Mouse (Mus musculus) heart, postnatal 36 days (tissue): Measurements from ENCODE around the gene Mrpl45. TPM values are rescaled to one million over a fixed set of nuclear protein-coding genes. Genes with fewer than 3 reads are reported as not detected.

Source experiments
- DNase-seq, 2 experiments: peaks; one replicate each; pipeline ENCODE4 v3.0.0; 2021 to 2022
- intact Hi-C: fragments of 180-260 bp; cut with DNase I; formaldehyde crosslinking; loops from one replicate; pipeline ENCODE4 v1.15.1; 2025
- total RNA-seq, 2 experiments: library from RNA; stranded (reverse); gene quantifications; 2 replicates each; pipeline ENCODE4 v1.2.3; 2021

Mrpl45 gene
- total RNA-seq, 2 experiments from 2014 or later, result 55.3 to 65.3 TPM

- DNase-seq, result peak; percentile 65 to 78
These were observed 12.6 kb downstream of the Mrpl45 start for GRCm38 (mm10) chr11:97328148-97328547.

GRCm38 (mm10) chr11:97330315-97330714, 14.8 kb downstream of the Mrpl45 start:
- intact Hi-C loops, result no loop called here
- DNase-seq, result no peak

More at GRCm38 (mm10) chr11:97328148-97328547, 12.6 kb downstream of the Mrpl45 start:
- intact Hi-C loops, result loop anchor here (2.0 kb wide), 1 partner anchor 129 kb away; no protein-coding TSS in a partner anchor

DNA sequence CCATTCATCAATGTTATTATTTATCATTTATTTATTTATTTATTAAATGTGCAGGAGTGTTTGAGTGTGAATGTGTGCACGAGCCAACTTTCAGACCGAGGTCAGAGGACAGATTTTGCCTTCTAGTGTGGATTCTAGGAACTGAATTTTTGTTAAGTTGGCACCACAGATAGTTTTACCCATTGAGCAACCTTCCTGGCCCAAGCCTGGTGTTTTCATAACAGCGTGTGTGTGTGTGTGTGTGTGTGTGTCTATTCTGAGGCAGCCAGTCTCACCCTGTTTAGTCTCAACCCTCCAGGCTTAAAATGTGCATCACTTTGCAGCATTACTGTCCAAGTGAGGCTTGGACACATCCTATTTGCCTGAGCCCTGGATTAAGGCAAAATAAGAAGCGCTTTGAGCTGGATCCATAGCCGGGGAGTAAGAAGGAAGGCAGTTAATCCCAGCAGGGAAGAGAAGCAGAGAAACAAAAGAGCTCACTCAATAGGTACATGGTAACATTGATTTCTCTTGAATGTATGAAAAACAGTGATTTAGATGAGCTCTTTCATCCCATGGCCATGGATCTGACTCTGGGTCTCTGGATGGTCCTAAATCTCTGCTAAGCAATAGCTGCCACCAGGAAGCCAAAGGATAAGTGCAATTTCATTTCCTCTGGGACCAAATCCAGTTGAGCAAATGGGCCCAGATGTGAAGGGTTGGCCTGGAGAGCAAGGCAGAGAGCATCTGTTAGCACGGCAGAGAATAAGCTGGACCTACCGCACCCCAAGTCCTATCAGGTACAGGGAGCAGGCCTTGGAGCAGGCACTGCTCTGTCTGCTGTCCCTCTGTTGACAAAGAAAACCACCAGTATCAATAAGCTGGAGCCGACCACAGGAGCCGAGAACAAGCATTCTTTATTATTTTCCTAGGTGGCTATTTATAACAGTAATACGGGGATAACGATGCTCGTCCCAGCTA, 16.0 kb downstream of the Mrpl45 start:
- no peak for DNase-seq
- intact Hi-C loops, result no loop called here

GRCm38 (mm10) chr11:97333044-97333443, 17.5 kb downstream of the Mrpl45 start:
- intact Hi-C loops, result no loop called here
- DNase-seq, result no peak

DNA sequence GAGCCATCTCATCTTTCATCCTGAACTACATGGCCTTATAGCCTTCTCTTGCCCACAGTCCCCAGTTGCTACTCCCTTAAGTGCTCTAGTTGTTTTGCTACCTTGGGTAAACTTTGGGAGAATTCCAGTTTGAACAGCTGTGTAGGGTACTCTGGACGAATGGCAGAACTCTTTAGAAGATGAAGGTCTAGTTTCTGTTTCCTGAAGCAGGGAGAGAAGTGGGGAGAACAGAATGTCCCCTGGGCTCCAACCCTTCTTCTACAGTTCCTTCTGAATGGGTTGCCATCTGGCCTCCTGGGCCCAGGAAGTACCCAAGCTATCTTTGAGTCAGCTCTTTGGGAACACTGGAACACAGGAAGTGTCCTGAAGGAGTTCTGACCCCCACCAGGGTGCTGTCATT, 18.4 kb downstream of the Mrpl45 start:
- DNase-seq, result no peak
- intact Hi-C loops, result no loop called here

DNA sequence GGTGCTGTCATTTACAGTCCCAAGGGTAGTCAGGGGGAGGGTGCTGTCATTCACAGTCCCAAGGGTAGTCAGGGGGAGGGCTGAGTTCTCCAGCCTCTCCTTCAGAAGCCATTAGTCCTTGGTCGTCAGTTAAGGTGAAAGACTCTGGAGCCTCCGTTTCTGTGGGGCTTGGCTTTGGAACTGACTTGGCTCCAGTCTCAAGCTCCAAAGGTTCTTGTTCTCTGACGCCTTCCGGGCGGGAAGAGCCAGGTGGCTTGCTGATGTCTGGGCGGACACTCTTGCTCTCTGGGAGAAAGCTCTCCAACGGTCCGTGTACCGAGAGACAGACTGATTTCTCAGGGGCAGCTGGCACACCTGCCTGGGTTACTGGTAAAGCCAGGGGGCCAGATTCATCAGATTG, 18.9 kb downstream of the Mrpl45 start:
- intact Hi-C loops, result no loop called here
- DNase-seq, result no peak

- DNase-seq, result no peak
- intact Hi-C loops, result no loop called here
These were observed 20.7 kb downstream of the Mrpl45 start for GRCm38 (mm10) chr11:97336238-97336637.

GRCm38 (mm10) chr11:97336751-97337345, 21.3 kb downstream of the Mrpl45 start:
- intact Hi-C loops, result no loop called here
- no peak for DNase-seq

GRCm38 (mm10) chr11:97337363-97337762, 21.8 kb downstream of the Mrpl45 start:
- DNase-seq, result no peak
- intact Hi-C loops, result no loop called here

DNA sequence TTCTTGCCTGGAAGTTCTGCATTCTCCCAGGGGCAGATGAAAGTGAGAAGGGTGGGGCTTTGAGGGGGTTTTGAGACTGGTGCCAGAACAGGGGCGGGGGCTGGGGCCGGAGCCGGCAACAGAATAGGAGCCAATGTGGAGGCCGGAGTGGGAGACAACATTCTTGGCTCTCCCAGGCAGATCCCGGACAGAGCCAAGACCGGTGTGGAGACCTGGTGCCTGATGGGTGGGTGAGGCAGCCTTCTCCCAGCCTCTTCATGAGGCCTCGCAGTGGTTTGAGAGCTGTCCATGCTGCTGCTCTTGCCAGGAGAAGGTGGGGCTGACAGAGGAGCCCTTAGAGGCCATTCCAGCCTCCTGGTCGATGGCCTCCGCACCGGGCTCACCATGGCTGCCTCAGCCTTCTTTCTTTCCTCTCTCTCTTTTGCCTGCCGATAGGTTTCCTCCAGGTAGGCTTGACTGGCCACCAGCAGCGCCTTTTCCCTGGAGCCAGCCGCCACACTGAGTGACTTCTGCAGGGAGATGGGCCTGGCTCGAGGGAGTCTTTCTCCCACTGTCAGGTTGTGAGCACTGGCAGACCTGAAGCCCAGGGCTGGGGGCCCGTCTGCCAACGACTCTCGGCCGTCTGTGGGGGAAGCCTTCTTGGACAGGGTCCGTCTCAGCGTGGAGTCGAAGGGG, 22.9 kb downstream of the Mrpl45 start:
- intact Hi-C loops, result no loop called here
- DNase-seq, result no peak

- intact Hi-C loops, result no loop called here
- peak; percentile 66 to 69 for DNase-seq
These were observed 23.4 kb downstream of the Mrpl45 start for GRCm38 (mm10) chr11:97338977-97339315.

- no peak for DNase-seq
These were observed 27.7 kb downstream of the Mrpl45 start for GRCm38 (mm10) chr11:97343175-97343574.

GRCm38 (mm10) chr11:97343619-97344018, 28.1 kb downstream of the Mrpl45 start:
- intact Hi-C loops, result loop anchor here (10.0 kb wide), 1 partner anchor 269 kb away; no protein-coding TSS in a partner anchor
- peak in 1 of 2 experiments; percentile 52 for DNase-seq

More at GRCm38 (mm10) chr11:97343175-97343574, 27.7 kb downstream of the Mrpl45 start:
- intact Hi-C loops, result loop anchor here (10.0 kb wide), 1 partner anchor 268 kb away; no protein-coding TSS in a partner anchor

DNA sequence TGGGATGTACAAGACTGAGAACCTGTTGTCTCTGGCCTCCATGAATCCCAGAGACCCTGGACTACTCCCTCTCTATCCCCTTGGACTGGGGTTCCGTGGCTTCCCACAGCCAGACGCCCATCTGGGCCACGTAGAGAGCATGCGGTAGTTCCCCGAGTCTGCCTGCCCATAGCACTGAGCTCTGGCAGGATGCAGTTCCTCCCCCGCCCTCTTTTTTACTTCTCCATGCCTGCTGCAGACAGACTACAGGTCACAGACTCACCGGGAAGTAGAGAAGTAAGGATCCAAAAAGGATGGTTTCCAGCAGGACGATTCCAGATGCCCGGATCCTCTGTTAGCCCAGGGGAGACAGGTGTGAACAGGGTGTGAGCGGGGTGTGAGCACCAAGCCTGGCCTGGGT, 29.9 kb downstream of the Mrpl45 start:
- DNase-seq, result no peak
- intact Hi-C loops, result loop anchor here (10.0 kb wide), 1 partner anchor 271 kb away; no protein-coding TSS in a partner anchor

GRCm38 (mm10) chr11:97346383-97346782, 30.9 kb downstream of the Mrpl45 start:
- intact Hi-C loops, result loop anchor here (10.0 kb wide), 1 partner anchor 272 kb away; no protein-coding TSS in a partner anchor
- no peak for DNase-seq

DNA sequence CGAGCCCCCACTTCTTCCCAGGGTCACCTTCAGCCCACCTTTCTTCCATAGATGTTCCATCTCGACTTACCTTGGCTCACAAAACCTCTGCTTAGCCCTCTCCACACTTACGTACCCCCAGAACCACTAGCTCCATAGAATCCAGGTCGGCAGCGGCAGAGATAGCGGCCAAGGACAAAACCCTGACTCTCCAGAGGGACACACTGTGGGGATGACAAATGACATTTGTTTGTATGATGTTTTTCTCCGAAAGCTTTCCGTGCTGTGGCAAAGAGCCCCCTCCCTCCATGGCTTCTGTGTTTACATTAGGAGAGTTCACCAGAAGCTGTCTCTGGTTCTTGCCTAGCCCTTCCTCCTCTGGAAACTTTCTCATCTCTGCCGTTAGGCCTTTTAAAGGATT, 31.8 kb downstream of the Mrpl45 start:
- intact Hi-C loops, result loop anchor here (10.0 kb wide), 1 partner anchor 272 kb away; no protein-coding TSS in a partner anchor
- no peak for DNase-seq

DNA sequence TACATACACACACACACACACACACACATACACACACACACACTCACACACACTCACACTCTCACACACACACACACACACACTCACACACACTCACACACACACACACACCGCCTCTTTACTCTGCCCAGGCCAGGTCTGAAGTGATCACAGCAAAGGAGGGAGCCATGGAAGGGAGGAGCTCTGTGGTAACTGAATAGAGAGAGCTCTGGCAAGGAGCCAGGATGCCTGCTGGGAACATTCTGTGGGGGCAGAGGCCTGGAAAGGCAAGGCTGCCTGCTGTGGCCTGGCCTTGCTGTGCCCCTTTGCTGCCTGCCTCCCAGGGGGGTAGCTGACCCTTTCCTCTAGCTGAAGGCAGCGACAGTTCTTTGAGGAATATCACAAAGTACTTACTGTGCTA, 34.5 kb downstream of the Mrpl45 start:
- DNase-seq, result peak; percentile 53 to 59
- intact Hi-C loops, result no loop called here

- intact Hi-C loops, result no loop called here
- DNase-seq, result no peak
These were observed 36.6 kb downstream of the Mrpl45 start, which contains the start of gene Gpr179 for GRCm38 (mm10) chr11:97352027-97352684. Gene Gpr179, minus strand, starts transcription at chr11:97352077.

DNA sequence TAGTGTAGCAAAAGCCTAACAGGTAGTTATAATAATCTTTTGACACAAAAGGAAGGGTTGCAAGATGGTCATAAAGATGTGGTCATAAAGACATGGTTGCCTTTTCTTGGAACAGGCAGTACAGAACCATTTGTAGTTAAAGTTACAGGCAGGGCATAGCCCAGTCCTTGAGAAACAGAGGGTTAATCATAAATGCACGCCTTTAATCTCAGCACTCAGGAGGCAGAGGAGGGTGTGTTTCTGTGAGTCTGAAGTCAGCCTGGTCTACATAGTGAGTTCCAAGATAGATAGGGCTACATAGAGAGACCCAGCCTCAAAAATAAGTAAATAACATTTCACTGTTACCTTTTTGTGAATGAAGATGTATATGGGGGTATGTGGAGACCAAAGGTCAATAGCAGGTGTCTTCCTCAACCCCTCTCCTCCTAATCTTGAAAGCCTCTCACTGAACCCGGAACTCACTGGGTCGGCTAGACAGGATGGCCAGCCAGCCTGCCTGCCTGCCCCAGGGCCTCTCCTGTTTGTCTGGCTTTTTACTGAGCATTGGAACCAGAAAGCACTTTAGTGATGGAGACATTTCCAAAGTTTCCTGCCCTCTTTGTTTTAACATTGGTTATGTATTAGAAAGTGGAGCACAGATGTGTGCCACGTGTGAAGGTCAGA, 37.5 kb downstream of the Mrpl45 start:
- intact Hi-C loops, result no loop called here

GRCm38 (mm10) chr11:97354646-97355045, 39.1 kb downstream of the Mrpl45 start:
- no peak for DNase-seq
- intact Hi-C loops, result no loop called here

More for the DNA sequence above, 37.5 kb downstream of the Mrpl45 start:
- DNase-seq, result no peak
